Mouse (Mus musculus): Measurements from ENCODE around the gene Iqcf5. TPM values are rescaled to one million over a fixed set of nuclear protein-coding genes. Genes with fewer than 3 reads are reported as not detected.
"Not testable (repeated sequence)": the region's sequence is repeated elsewhere in the genome, so short reads cannot be mapped to it uniquely, and the experiment has no call there.

Gene Iqcf5
- polyA plus RNA-seq, 3 experiments from 2014 or later = not detected

- ATAC-seq = no peak
Observed at GRCm38 (mm10) chr9:106482578-106483115, 31.7 kb upstream of the Iqcf5 start.

- ATAC-seq = no peak
Observed at GRCm38 (mm10) chr9:106483136-106483535, 31.2 kb upstream of the Iqcf5 start.

- ATAC-seq = no peak
Observed at GRCm38 (mm10) chr9:106483606-106484005, 30.8 kb upstream of the Iqcf5 start.

- ATAC-seq = no peak
Observed at GRCm38 (mm10) chr9:106485076-106485475, 29.3 kb upstream of the Iqcf5 start.

GRCm38 (mm10) chr9:106487602-106488001 lies 26.8 kb upstream of the Iqcf5 start:
- ATAC-seq = not testable (repeated sequence)

- ATAC-seq = no peak
Observed at GRCm38 (mm10) chr9:106499667-106500066, 14.7 kb upstream of the Iqcf5 start, which contains the start of gene Iqcf1. Iqcf1 (plus strand) TSS chr9:106499967.

- ATAC-seq = no peak
Observed at GRCm38 (mm10) chr9:106501846-106502245, 12.5 kb upstream of the Iqcf5 start.

GRCm38 (mm10) chr9:106504246-106504645 lies 10.1 kb upstream of the Iqcf5 start:
- no peak for ATAC-seq

GRCm38 (mm10) chr9:106509356-106509755 lies 5.0 kb upstream of the Iqcf5 start:
- ATAC-seq = no peak

- ATAC-seq = no peak
Observed at GRCm38 (mm10) chr9:106512729-106513450, 1.5 kb upstream of the Iqcf5 start.

GRCm38 (mm10) chr9:106513566-106513965 lies 807 bp upstream of the Iqcf5 start:
- no peak for ATAC-seq

GRCm38 (mm10) chr9:106519433-106519832 lies 5.1 kb downstream of the Iqcf5 start:
- ATAC-seq = no peak

GRCm38 (mm10) chr9:106519909-106520308 lies 5.5 kb downstream of the Iqcf5 start:
- ATAC-seq = no peak

- ATAC-seq = no peak
Observed at GRCm38 (mm10) chr9:106531833-106532232, 17.5 kb downstream of the Iqcf5 start.

- no peak for ATAC-seq
Observed at GRCm38 (mm10) chr9:106534296-106534695, 19.9 kb downstream of the Iqcf5 start.

GRCm38 (mm10) chr9:106534975-106535374 lies 20.6 kb downstream of the Iqcf5 start:
- ATAC-seq = no peak

GRCm38 (mm10) chr9:106561531-106561930 lies 47.2 kb downstream of the Iqcf5 start, which contains the start of gene Iqcf3:
Iqcf3 (minus strand) TSS chr9:106561631.
- ATAC-seq = no peak

- ATAC-seq = no peak
Observed at GRCm38 (mm10) chr9:106562291-106562690, 47.9 kb downstream of the Iqcf5 start.

- no peak for ATAC-seq
Observed at GRCm38 (mm10) chr9:106564025-106564424, 49.7 kb downstream of the Iqcf5 start.

Other genes starting within 250 kb of the Iqcf5 start
- 10 to 100 TPM in 1 of 3 experiments, 1 to 10 TPM in 2; 3.6 to 21.4 (median 4.8) TPM for gene Poc1a, start 233.5 kb upstream of the Iqcf5 start, polyA plus RNA-seq (2017; shearing (Covaris generic))
- gene Dusp7, start 145.9 kb upstream of the Iqcf5 start, polyA plus RNA-seq (2017; shearing (Covaris generic)) = 10 to 100 TPM; 20.2 to 22.2 (median 21.4) TPM
- gene Rpl29, start 85.1 kb upstream of the Iqcf5 start, polyA plus RNA-seq (2017; shearing (Covaris generic)) = 1,000 to 10,000 TPM; 1,038 to 1,832 (median 1,102) TPM
- 10 to 100 TPM in 1 of 3 experiments, 1 to 10 TPM in 2; 8.9 to 14.6 (median 9.4) TPM for gene Acy1, start 76.3 kb upstream of the Iqcf5 start, polyA plus RNA-seq (2017; shearing (Covaris generic))
- 10 to 100 TPM in 2 of 3 experiments, 1 to 10 TPM in 1; 6.3 to 17.6 (median 12.6) TPM for gene Abhd14b, start 67.1 kb upstream of the Iqcf5 start, polyA plus RNA-seq (2017; shearing (Covaris generic))
- 10 to 100 TPM in 2 of 3 experiments, 1 to 10 TPM in 1; 8.1 to 14.9 (median 14.4) TPM for gene Abhd14a, start 66.9 kb upstream of the Iqcf5 start, polyA plus RNA-seq (2017; shearing (Covaris generic))
- 1 to 10 TPM; 4.1 to 5.0 (median 4.4) TPM for gene Pcbp4, start 61.3 kb upstream of the Iqcf5 start, polyA plus RNA-seq (2017; shearing (Covaris generic))
- not detected for gene Gpr62, start 48.6 kb upstream of the Iqcf5 start, polyA plus RNA-seq (2017; shearing (Covaris generic))
- 10 to 100 TPM; 21.5 to 34.6 (median 29.4) TPM for gene Rrp9, start 38.6 kb upstream of the Iqcf5 start, polyA plus RNA-seq (2017; shearing (Covaris generic))
- 10 to 100 TPM; 32.4 to 68.7 (median 54.1) TPM for gene Parp3, start 37.6 kb upstream of the Iqcf5 start, polyA plus RNA-seq (2017; shearing (Covaris generic))
- not detected for gene Iqcf1, start 14.6 kb upstream of the Iqcf5 start, polyA plus RNA-seq (2017; shearing (Covaris generic))
- gene Iqcf3, start 47.1 kb downstream of the Iqcf5 start, polyA plus RNA-seq (2017; shearing (Covaris generic)) = not detected
- gene Iqcf4, start 56.4 kb downstream of the Iqcf5 start, polyA plus RNA-seq (2017; shearing (Covaris generic)) = not detected
- gene Iqcf6, start 112.0 kb downstream of the Iqcf5 start, polyA plus RNA-seq (2017; shearing (Covaris generic)) = not detected
- not detected for gene Grm2, start 141.5 kb downstream of the Iqcf5 start, polyA plus RNA-seq (2017; shearing (Covaris generic))
- 10 to 100 TPM; 23.1 to 36.9 (median 34.4) TPM for gene Tex264, start 171.4 kb downstream of the Iqcf5 start, polyA plus RNA-seq (2017; shearing (Covaris generic))